Mouse (Mus musculus) hindbrain, postnatal 0 days (tissue): ENCODE measurements at regions not wholly inside any gene's neighbourhood (a gene's known extent, or its start where the extent isn't known, plus 50 kb on each side); places are given as distances from the start of the nearest gene placed in this dataset.
A peak's percentile ranks its signal among the peaks of the same experiment; 100 is the strongest.

Source experiments
- ATAC-seq: fragments of 200-750 bp; cut with Nextera tagmentation; 2 replicates; pipeline ENCODE4 v1.8.0; 2017; ENCODE audit warnings: mild to moderate bottlenecking, moderate TSS enrichment, moderate library complexity
- DNase-seq: peaks from one replicate; pipeline ENCODE4 v3.0.0-alpha.2; 2015; ENCODE audit warnings: low spot score
- H3K27ac ChIP-seq: fragments of 300-500 bp; sonication (generic); 2 replicates; pipeline ENCODE4 v1.5.1; 2014; ENCODE audit warnings: mild to moderate bottlenecking
- H3K27me3 ChIP-seq: fragments of 300-500 bp; sonication (generic); 2 replicates; pipeline ENCODE4 v1.6.1; 2014; ENCODE audit warnings: low read length, mixed read lengths; ENCODE audit not compliant: insufficient read depth
- H3K36me3 ChIP-seq: fragments of 300-500 bp; sonication (generic); 2 replicates; pipeline ENCODE4 v1.6.1; 2014; ENCODE audit warnings: low read length, mixed read lengths; ENCODE audit not compliant: insufficient read depth
- H3K4me1 ChIP-seq: fragments of 300-500 bp; sonication (generic); 2 replicates; pipeline ENCODE4 v1.6.1; 2014; ENCODE audit warnings: antibody characterized with exemption, low read length, mixed read lengths; ENCODE audit not compliant: insufficient read depth
- H3K4me2 ChIP-seq: fragments of 300-500 bp; sonication (generic); 2 replicates; pipeline ENCODE4 v1.6.1; 2014; ENCODE audit warnings: low read depth, mild to moderate bottlenecking, low read length, moderate library complexity, mixed read lengths
- H3K4me3 ChIP-seq: fragments of 300-500 bp; sonication (generic); 2 replicates; pipeline ENCODE4 v1.5.1; 2014; ENCODE audit warnings: low read length
- H3K9ac ChIP-seq: fragments of 300-500 bp; sonication (generic); replicated peaks from 2 replicates; pipeline ENCODE4 v1.6.1; 2014; ENCODE audit warnings: mild to moderate bottlenecking, low read length, moderate library complexity, mixed read lengths
- H3K9me3 ChIP-seq: fragments of 300-500 bp; sonication (generic); 2 replicates; pipeline ENCODE4 v1.6.1; 2016; ENCODE audit warnings: low read length, mixed read lengths
- CTCF ChIP-seq: IDR thresholded peaks from 2 replicates; pipeline ENCODE4 v1.5.1; 2016; ENCODE audit warnings: antibody characterized with exemption, control low read depth, low read depth
- WGBS: fragments of 180-500 bp; shearing (Covaris S2); extraction: QIAGEN DNeasy Blood & Tissue Kit; methylation state at CpG from one replicate; pipeline ENCODE4 v1.1.7; 2014; 5-methylcytosine and 5-hydroxymethylcytosine counted together

- Histone ChIP-seq H3K36me3 (no peaks in the 10 kb centered on the region), H3K4me3 (no peak overlapping the region), H3K27ac (no peak overlapping the region), H3K27me3 (no peaks in the 10 kb centered on the region), H3K9ac (no peak overlapping the region), H3K4me1 (no peaks in the 10 kb centered on the region), H3K9me3 (no peaks in the 10 kb centered on the region), H3K4me2 (no peak overlapping the region)
- no peak for TF ChIP-seq CTCF
- no peak for ATAC-seq
- WGBS = 90% methylated on average over 2 of the region's 2 CpGs
- no peak for DNase-seq
Observed at GRCm38 (mm10) chr14:105658316-105658715, 238.3 kb downstream of the Spry2 start.

GRCm38 (mm10) chr14:105647166-105647565, 249.5 kb downstream of the Spry2 start:
- no peaks in the 10 kb centered on the region for H3K36me3 ChIP-seq
- ATAC-seq = no peak
- no peak overlapping the region for H3K27ac ChIP-seq

GRCm38 (mm10) chr14:105644428-105644827, 252.2 kb downstream of the Spry2 start:
- no peaks in the 10 kb centered on the region for H3K27me3 ChIP-seq
- no peak for TF ChIP-seq CTCF
- 89% methylated on average over 2 of the region's 2 CpGs for WGBS
- H3K4me3 ChIP-seq = no peak overlapping the region
- H3K36me3 ChIP-seq = no peaks in the 10 kb centered on the region
- ATAC-seq (no peak), DNase-seq (no peak)
- no peaks in the 10 kb centered on the region for H3K9me3 ChIP-seq
- no peaks in the 10 kb centered on the region for H3K4me1 ChIP-seq
- no peak overlapping the region for H3K9ac ChIP-seq
- H3K27ac ChIP-seq = no peak overlapping the region
- H3K4me2 ChIP-seq = no peak overlapping the region

More at GRCm38 (mm10) chr14:105647166-105647565, 249.5 kb downstream of the Spry2 start:
- TF ChIP-seq CTCF = no peak
- DNase-seq = no peak
- Histone ChIP-seq H3K9ac (no peak overlapping the region), H3K4me1 (no peaks in the 10 kb centered on the region), H3K4me2 (no peak overlapping the region), H3K4me3 (no peak overlapping the region), H3K9me3 (no peaks in the 10 kb centered on the region), H3K27me3 (no peaks in the 10 kb centered on the region)
- 95% methylated on average over 3 of the region's 3 CpGs for WGBS

- H3K4me2 ChIP-seq = peak overlapping the region; percentile 19; the same call in 1 of the 2 replicates
- peak; percentile 90 for ATAC-seq
Observed at GRCm38 (mm10) chr14:105643285-105643957, 253.2 kb downstream of the Spry2 start.

GRCm38 (mm10) chr14:105632335-105632734, 264.3 kb downstream of the Spry2 start:
- 93% methylated on average over 4 of the region's 4 CpGs for WGBS
- no peak for TF ChIP-seq CTCF
- Histone ChIP-seq H3K4me3 (no peak overlapping the region), H3K9me3 (no peaks in the 10 kb centered on the region), H3K27me3 (no peaks in the 10 kb centered on the region), H3K27ac (peak overlapping the region; percentile 82; the same call in 1 of the 2 replicates), H3K9ac (no peak overlapping the region), H3K36me3 (no peaks in the 10 kb centered on the region), H3K4me2 (no peak overlapping the region), H3K4me1 (peaks cover 9% of the 10 kb centered on the region; the same call in 1 of the 2 replicates)
- DNase-seq (no peak), ATAC-seq (no peak)

More at GRCm38 (mm10) chr14:105643285-105643957, 253.2 kb downstream of the Spry2 start:
- Histone ChIP-seq H3K4me3 (no peak overlapping the region), H3K9me3 (no peaks in the 10 kb centered on the region), H3K27ac (peak overlapping the region; percentile 74; the same call in 1 of the 2 replicates), H3K36me3 (no peaks in the 10 kb centered on the region), H3K27me3 (no peaks in the 10 kb centered on the region), H3K4me1 (no peaks in the 10 kb centered on the region), H3K9ac (no peak overlapping the region)
- no peak for TF ChIP-seq CTCF
- peak; percentile 68 for DNase-seq
- WGBS = 54% methylated on average over 7 of the region's 7 CpGs

- TF ChIP-seq CTCF = no peak
- Histone ChIP-seq H3K4me3 (no peak overlapping the region), H3K4me1 (peaks cover 9% of the 10 kb centered on the region; the same call in 1 of the 2 replicates), H3K9me3 (no peaks in the 10 kb centered on the region), H3K4me2 (peak overlapping the region; percentile 55), H3K27ac (peak overlapping the region; percentile 82), H3K9ac (peak overlapping the region; percentile 33; the same call in 1 of the 2 replicates), H3K27me3 (no peaks in the 10 kb centered on the region), H3K36me3 (no peaks in the 10 kb centered on the region)
- DNase-seq = peak; percentile 67
- ATAC-seq = peak; percentile 69
- 21% methylated on average over 5 of the region's 5 CpGs for WGBS
Observed at GRCm38 (mm10) chr14:105631681-105632031, 265.0 kb downstream of the Spry2 start.
